Mouse (Mus musculus) kidney, adult 9 months (tissue): ENCODE measurements around the gene Lgr6.

Experiments
- DNase-seq: peaks from one replicate; pipeline ENCODE4 v3.0.0; 2022

The Lgr6 gene

GRCm38 (mm10) chr1:135075270-135075669, 29.8 kb downstream of the Lgr6 start:
- DNase-seq, result no peak

- no peak for DNase-seq
These were observed 32.4 kb downstream of the Lgr6 start for GRCm38 (mm10) chr1:135072643-135073042.

- DNase-seq, result no peak
These were observed 35.2 kb downstream of the Lgr6 start for GRCm38 (mm10) chr1:135069841-135070240.

GRCm38 (mm10) chr1:135064525-135064924, 40.6 kb downstream of the Lgr6 start:
- no peak for DNase-seq

- DNase-seq, result no peak
These were observed 42.1 kb downstream of the Lgr6 start for GRCm38 (mm10) chr1:135062936-135063335.

GRCm38 (mm10) chr1:135061300-135061699, 43.8 kb downstream of the Lgr6 start:
- DNase-seq, result no peak

- DNase-seq, result no peak
These were observed 44.9 kb downstream of the Lgr6 start for GRCm38 (mm10) chr1:135060174-135060573.

GRCm38 (mm10) chr1:135056901-135057300, 48.2 kb downstream of the Lgr6 start:
- DNase-seq, result no peak

GRCm38 (mm10) chr1:135054121-135054520, 51.0 kb downstream of the Lgr6 start:
- no peak for DNase-seq

GRCm38 (mm10) chr1:135044439-135044838, 60.6 kb downstream of the Lgr6 start:
- DNase-seq, result no peak

GRCm38 (mm10) chr1:135036297-135036696, 68.8 kb downstream of the Lgr6 start:
- no peak for DNase-seq

GRCm38 (mm10) chr1:135032658-135033057, 72.4 kb downstream of the Lgr6 start:
- DNase-seq, result no peak

- DNase-seq, result no peak
These were observed 75.0 kb downstream of the Lgr6 start for GRCm38 (mm10) chr1:135030121-135030520.

- DNase-seq, result no peak
These were observed 78.8 kb downstream of the Lgr6 start for GRCm38 (mm10) chr1:135026275-135026674.

GRCm38 (mm10) chr1:135023583-135023982, 81.5 kb downstream of the Lgr6 start:
- no peak for DNase-seq

GRCm38 (mm10) chr1:135021936-135022335, 83.1 kb downstream of the Lgr6 start:
- DNase-seq, result no peak

GRCm38 (mm10) chr1:135020970-135021369, 84.1 kb downstream of the Lgr6 start:
- DNase-seq, result no peak

GRCm38 (mm10) chr1:135020281-135020940, 84.7 kb downstream of the Lgr6 start:
- no peak for DNase-seq

GRCm38 (mm10) chr1:135019775-135020167, 85.3 kb downstream of the Lgr6 start:
- DNase-seq, result no peak

- no peak for DNase-seq
These were observed 85.8 kb downstream of the Lgr6 start for GRCm38 (mm10) chr1:135019087-135019774.

- DNase-seq, result no peak
These were observed 87.4 kb downstream of the Lgr6 start for GRCm38 (mm10) chr1:135017656-135018015.

GRCm38 (mm10) chr1:135016907-135017655, 88.0 kb downstream of the Lgr6 start:
- DNase-seq, result no peak

GRCm38 (mm10) chr1:135014921-135015445, 90.1 kb downstream of the Lgr6 start:
- DNase-seq, result no peak

- DNase-seq, result no peak
These were observed 92.6 kb downstream of the Lgr6 start for GRCm38 (mm10) chr1:135012472-135012871.
